Mouse (Mus musculus): ENCODE measurements around the gene 4933428G20Rik. TPM values are rescaled to one million over a fixed set of nuclear protein-coding genes. Genes with fewer than 3 reads are reported as not detected.

Gene 4933428G20Rik
- total and polyA plus RNA-seq, 3 experiments: not detected

- H3K27me3 ChIP-seq (ENCODE audit: insufficient read depth, low read length): peaks cover 87% of the 10 kb centered on the region
These were observed 43.7 kb upstream of the 4933428G20Rik start for GRCm38 (mm10) chr11:97543883-97544282.

GRCm38 (mm10) chr11:97543181-97543733, 43.1 kb upstream of the 4933428G20Rik start:
- TF ChIP-seq TAL1 (conservative IDR thresholded peaks at IDR 0.05; ENCODE audit: low read depth, low read length) (no peak), POLR2AphosphoS5 (IDR thresholded peaks at IDR 0.05; ENCODE audit: insufficient replicate concordance, low read depth, low read length) (no peak), GATA2 (IDR thresholded peaks at IDR 0.05; ENCODE audit: borderline replicate concordance, low read depth, low read length) (no peak), CTCF (IDR thresholded peaks at IDR 0.05; ENCODE audit: low read depth, low read length) (no peak), GATA1 (IDR thresholded peaks at IDR 0.05; ENCODE audit: borderline replicate concordance, low read length) (no peak)
- H3K4me3 ChIP-seq (ENCODE audit: low read depth, low read length): no peak overlapping the region
- H3K36me3 ChIP-seq (replicated peaks): no peaks in the 10 kb centered on the region
- H3K27me3 ChIP-seq (ENCODE audit: insufficient read depth, low read length): peaks cover 81% of the 10 kb centered on the region
- no peak for ATAC-seq (ENCODE audit: extremely low read depth, insufficient number of reproducible peaks, low FRiP score, poor library complexity, severe bottlenecking)
- H3K4me1 ChIP-seq (ENCODE audit: insufficient read depth, low read depth, low read length): peaks cover 18% of the 10 kb centered on the region
- peaks cover 4% of the 10 kb centered on the region; the same call in 1 of the 2 replicates for H3K9me3 ChIP-seq (replicated peaks)
- no peak for DNase-seq (ENCODE audit: low spot score)

More at GRCm38 (mm10) chr11:97543883-97544282, 43.7 kb upstream of the 4933428G20Rik start:
- H3K36me3 ChIP-seq (replicated peaks): no peaks in the 10 kb centered on the region
- peaks cover 18% of the 10 kb centered on the region for H3K4me1 ChIP-seq (ENCODE audit: insufficient read depth, low read depth, low read length)
- ATAC-seq (ENCODE audit: extremely low read depth, insufficient number of reproducible peaks, low FRiP score, poor library complexity, severe bottlenecking) (no peak), DNase-seq (ENCODE audit: low spot score) (no peak)
- H3K9me3 ChIP-seq (replicated peaks): peaks cover 4% of the 10 kb centered on the region; the same call in 1 of the 2 replicates
- no peak for TF ChIP-seq POLR2AphosphoS5 (IDR thresholded peaks at IDR 0.05; ENCODE audit: insufficient replicate concordance, low read depth, low read length)
- TF ChIP-seq CTCF (IDR thresholded peaks at IDR 0.05; ENCODE audit: low read depth, low read length): no peak
- no peak for TF ChIP-seq GATA1 (IDR thresholded peaks at IDR 0.05; ENCODE audit: borderline replicate concordance, low read length)
- TF ChIP-seq TAL1 (conservative IDR thresholded peaks at IDR 0.05; ENCODE audit: low read depth, low read length): no peak
- no peak for TF ChIP-seq GATA2 (IDR thresholded peaks at IDR 0.05; ENCODE audit: borderline replicate concordance, low read depth, low read length)
- H3K4me3 ChIP-seq (ENCODE audit: low read depth, low read length): no peak overlapping the region

GRCm38 (mm10) chr11:97542171-97543150, 42.3 kb upstream of the 4933428G20Rik start:
- ATAC-seq (ENCODE audit: extremely low read depth, insufficient number of reproducible peaks, low FRiP score, poor library complexity, severe bottlenecking) (no peak), DNase-seq (ENCODE audit: low spot score) (no peak)
- TF ChIP-seq POLR2AphosphoS5 (IDR thresholded peaks at IDR 0.05; ENCODE audit: insufficient replicate concordance, low read depth, low read length) (no peak), CTCF (IDR thresholded peaks at IDR 0.05; ENCODE audit: low read depth, low read length) (no peak), TAL1 (conservative IDR thresholded peaks at IDR 0.05; ENCODE audit: low read depth, low read length) (no peak), GATA1 (IDR thresholded peaks at IDR 0.05; ENCODE audit: borderline replicate concordance, low read length) (no peak), GATA2 (IDR thresholded peaks at IDR 0.05; ENCODE audit: borderline replicate concordance, low read depth, low read length) (no peak)

GRCm38 (mm10) chr11:97540604-97541003, 40.5 kb upstream of the 4933428G20Rik start:
- no peak overlapping the region for H3K4me3 ChIP-seq (ENCODE audit: low read depth, low read length)
- no peaks in the 10 kb centered on the region for H3K36me3 ChIP-seq (replicated peaks)
- DNase-seq (ENCODE audit: low spot score) (no peak), ATAC-seq (ENCODE audit: extremely low read depth, insufficient number of reproducible peaks, low FRiP score, poor library complexity, severe bottlenecking) (no peak)
- peaks cover 12% of the 10 kb centered on the region for H3K4me1 ChIP-seq (ENCODE audit: insufficient read depth, low read depth, low read length)
- no peak for TF ChIP-seq CTCF (IDR thresholded peaks at IDR 0.05; ENCODE audit: low read depth, low read length)
- TF ChIP-seq GATA2 (IDR thresholded peaks at IDR 0.05; ENCODE audit: borderline replicate concordance, low read depth, low read length): no peak
- TF ChIP-seq TAL1 (conservative IDR thresholded peaks at IDR 0.05; ENCODE audit: low read depth, low read length): no peak
- peaks cover 75% of the 10 kb centered on the region for H3K27me3 ChIP-seq (ENCODE audit: insufficient read depth, low read length)
- no peaks in the 10 kb centered on the region for H3K9me3 ChIP-seq (replicated peaks)

More at GRCm38 (mm10) chr11:97542171-97543150, 42.3 kb upstream of the 4933428G20Rik start:
- Histone ChIP-seq H3K9me3 (replicated peaks) (peaks cover 4% of the 10 kb centered on the region; the same call in 1 of the 2 replicates), H3K27me3 (ENCODE audit: insufficient read depth, low read length) (peaks cover 78% of the 10 kb centered on the region), H3K36me3 (replicated peaks) (no peaks in the 10 kb centered on the region), H3K4me1 (ENCODE audit: insufficient read depth, low read depth, low read length) (peaks cover 18% of the 10 kb centered on the region), H3K4me3 (ENCODE audit: low read depth, low read length) (no peak overlapping the region)

GRCm38 (mm10) chr11:97540136-97540535, 40.0 kb upstream of the 4933428G20Rik start:
- Histone ChIP-seq H3K9me3 (replicated peaks) (peaks cover under 1% of the 10 kb centered on the region), H3K4me1 (ENCODE audit: insufficient read depth, low read depth, low read length) (peaks cover 12% of the 10 kb centered on the region), H3K27me3 (ENCODE audit: insufficient read depth, low read length) (peaks cover 74% of the 10 kb centered on the region), H3K4me3 (ENCODE audit: low read depth, low read length) (no peak overlapping the region), H3K36me3 (replicated peaks) (no peaks in the 10 kb centered on the region)
- DNase-seq (ENCODE audit: low spot score) (peak; percentile 53), ATAC-seq (ENCODE audit: extremely low read depth, insufficient number of reproducible peaks, low FRiP score, poor library complexity, severe bottlenecking) (no peak)
- TF ChIP-seq GATA2 (IDR thresholded peaks at IDR 0.05; ENCODE audit: borderline replicate concordance, low read depth, low read length) (no peak), TAL1 (conservative IDR thresholded peaks at IDR 0.05; ENCODE audit: low read depth, low read length) (no peak), POLR2AphosphoS5 (IDR thresholded peaks at IDR 0.05; ENCODE audit: insufficient replicate concordance, low read depth, low read length) (no peak), CTCF (IDR thresholded peaks at IDR 0.05; ENCODE audit: low read depth, low read length) (no peak), GATA1 (IDR thresholded peaks at IDR 0.05; ENCODE audit: borderline replicate concordance, low read length) (no peak)

GRCm38 (mm10) chr11:97539622-97540021, 39.5 kb upstream of the 4933428G20Rik start:
- TF ChIP-seq CTCF (IDR thresholded peaks at IDR 0.05; ENCODE audit: low read depth, low read length) (no peak), POLR2AphosphoS5 (IDR thresholded peaks at IDR 0.05; ENCODE audit: insufficient replicate concordance, low read depth, low read length) (no peak), GATA2 (IDR thresholded peaks at IDR 0.05; ENCODE audit: borderline replicate concordance, low read depth, low read length) (no peak), TAL1 (conservative IDR thresholded peaks at IDR 0.05; ENCODE audit: low read depth, low read length) (no peak), GATA1 (IDR thresholded peaks at IDR 0.05; ENCODE audit: borderline replicate concordance, low read length) (no peak)
- H3K27me3 ChIP-seq (ENCODE audit: insufficient read depth, low read length): peaks cover 74% of the 10 kb centered on the region
- H3K9me3 ChIP-seq (replicated peaks): peaks cover 5% of the 10 kb centered on the region
- no peak overlapping the region for H3K4me3 ChIP-seq (ENCODE audit: low read depth, low read length)
- ATAC-seq (ENCODE audit: extremely low read depth, insufficient number of reproducible peaks, low FRiP score, poor library complexity, severe bottlenecking) (no peak), DNase-seq (ENCODE audit: low spot score) (no peak)
- H3K4me1 ChIP-seq (ENCODE audit: insufficient read depth, low read depth, low read length): peaks cover 12% of the 10 kb centered on the region
- H3K36me3 ChIP-seq (replicated peaks): no peaks in the 10 kb centered on the region
